Mouse (Mus musculus) brain, embryonic 14.5 days (tissue): ENCODE measurements around the gene Abcf1. TPM values are rescaled to one million over a fixed set of nuclear protein-coding genes. Genes with fewer than 3 reads are reported as not detected.
"Not testable (repeated sequence)": the region's sequence is repeated elsewhere in the genome, so short reads cannot be mapped to it uniquely, and the experiment has no call there.

Source experiments
- DNase-seq: peaks from one replicate; pipeline ENCODE4 v3.0.0-alpha.2; 2011; ENCODE audit warnings: low read depth
- CTCF ChIP-seq: fragments of 200-500 bp; IDR thresholded peaks from 2 replicates; pipeline ENCODE4 v1.5.1; 2012; ENCODE audit warnings: inconsistent platforms, mild to moderate bottlenecking, moderate library complexity, borderline replicate concordance; ENCODE audit not compliant: insufficient read depth, insufficient read length; ENCODE audit errors: extremely low read depth
- POLR2A ChIP-seq: fragments of 200-500 bp; IDR thresholded peaks from 2 replicates; pipeline ENCODE4 v1.6.1; 2012; ENCODE audit warnings: mild to moderate bottlenecking, inconsistent platforms, borderline replicate concordance; ENCODE audit not compliant: poor library complexity, insufficient read depth, insufficient read length, severe bottlenecking; ENCODE audit errors: extremely low read depth
- polyA plus RNA-seq: library from polyadenylated mRNA; depleted of rRNA; stranded (reverse); fragments of >200 nt; gene quantifications from 2 replicates; pipeline ENCODE4 v1.2.3, GENCODE M21; 2012

The Abcf1 gene
- polyA plus RNA-seq, 1 experiment: 89.3 TPM

- DNase-seq: no peak
- TF ChIP-seq POLR2A (no peak), CTCF (no peak)
Observed at GRCm38 (mm10) chr17:35958533-35959223, 10.9 kb downstream of the Abcf1 start.

- DNase-seq: no peak
- no peak for TF ChIP-seq CTCF
Observed at GRCm38 (mm10) chr17:35954665-35955064, 14.9 kb downstream of the Abcf1 start.

- DNase-seq: not testable (repeated sequence)
Observed at GRCm38 (mm10) chr17:35952559-35952958, 17.0 kb downstream of the Abcf1 start.

GRCm38 (mm10) chr17:35950946-35951345 is 18.6 kb downstream of the Abcf1 start:
- not testable (repeated sequence) for DNase-seq

GRCm38 (mm10) chr17:35939941-35940340 is 29.6 kb downstream of the Abcf1 start:
- DNase-seq: no peak
- no peak for TF ChIP-seq CTCF
- TF ChIP-seq POLR2A: no peak

GRCm38 (mm10) chr17:35939108-35939507 is 30.5 kb downstream of the Abcf1 start:
- TF ChIP-seq POLR2A: no peak
- no peak for TF ChIP-seq CTCF
- no peak for DNase-seq

GRCm38 (mm10) chr17:35937700-35938348 is 31.7 kb downstream of the Abcf1 start:
- DNase-seq: peak; percentile 87
- TF ChIP-seq POLR2A: no peak
- peak; percentile 83 for TF ChIP-seq CTCF

- DNase-seq: not testable (repeated sequence)
Observed at GRCm38 (mm10) chr17:35935763-35936162, 33.8 kb downstream of the Abcf1 start.

- TF ChIP-seq POLR2A (no peak), CTCF (no peak)
- no peak for DNase-seq
Observed at GRCm38 (mm10) chr17:35932608-35933007, 37.0 kb downstream of the Abcf1 start.

- no peak for DNase-seq
- TF ChIP-seq POLR2A (no peak), CTCF (no peak)
Observed at GRCm38 (mm10) chr17:35930627-35931026, 38.9 kb downstream of the Abcf1 start.

- DNase-seq: no peak
- TF ChIP-seq POLR2A (no peak), CTCF (no peak)
Observed at GRCm38 (mm10) chr17:35929534-35929933, 40.0 kb downstream of the Abcf1 start.

- TF ChIP-seq CTCF: no peak
- TF ChIP-seq POLR2A: no peak
- no peak for DNase-seq
Observed at GRCm38 (mm10) chr17:35927471-35927870, 42.1 kb downstream of the Abcf1 start.

- TF ChIP-seq POLR2A (no peak), CTCF (no peak)
- no peak for DNase-seq
Observed at GRCm38 (mm10) chr17:35923281-35923680, 46.3 kb downstream of the Abcf1 start.

GRCm38 (mm10) chr17:35922566-35922965 is 47.0 kb downstream of the Abcf1 start:
- TF ChIP-seq POLR2A: no peak
- TF ChIP-seq CTCF: no peak
- DNase-seq: no peak

- no peak for TF ChIP-seq CTCF
- no peak for TF ChIP-seq POLR2A
- DNase-seq: no peak
Observed at GRCm38 (mm10) chr17:35921710-35922109, 47.9 kb downstream of the Abcf1 start.
